Mouse (Mus musculus): ENCODE measurements around the gene Rhoc.
A peak's percentile ranks its signal among the peaks of the same experiment; 100 is the strongest.

- TF ChIP-seq POLR2A (IDR thresholded peaks at IDR 0.05; ENCODE audit: low read depth, low read length), result peak; percentile 32; the same call in 1 of the 2 replicates
- TF ChIP-seq ZKSCAN1 (IDR thresholded peaks at IDR 0.05; ENCODE audit: borderline replicate concordance, low read depth, low read length), result no peak
- peak in 1 of 2 experiments; percentile 27; a peak in 2 of 4 replicates for TF ChIP-seq CTCF (conservative IDR thresholded peaks at IDR 0.05 in 1 of 2, IDR thresholded peaks at IDR 0.05 in 1 of 2; ENCODE audit: low read depth in 2 of 2, low read length in 2 of 2)
Observed at GRCm38 (mm10) chr3:104782061-104782681, 6.0 kb upstream of the Rhoc start.

Data from CH12.LX (cell line).